Mouse (Mus musculus) heart, adult 8-10 months (tissue): ENCODE results near the gene Atp1a1. TPM values are rescaled to one million over a fixed set of nuclear protein-coding genes. Genes with fewer than 3 reads are reported as not detected.

Source experiments
- DNase-seq: peaks from one replicate; pipeline ENCODE4 v3.0.0; 2022; ENCODE audit warnings: low spot score
- total RNA-seq, 4 experiments: library from RNA; stranded (reverse); gene quantifications; 2 replicates each; pipeline ENCODE4 v1.2.4; 2022

Atp1a1 gene
- total RNA-seq: 100 to 1,000 TPM; 757 to 917 (median 814) TPM

DNA sequence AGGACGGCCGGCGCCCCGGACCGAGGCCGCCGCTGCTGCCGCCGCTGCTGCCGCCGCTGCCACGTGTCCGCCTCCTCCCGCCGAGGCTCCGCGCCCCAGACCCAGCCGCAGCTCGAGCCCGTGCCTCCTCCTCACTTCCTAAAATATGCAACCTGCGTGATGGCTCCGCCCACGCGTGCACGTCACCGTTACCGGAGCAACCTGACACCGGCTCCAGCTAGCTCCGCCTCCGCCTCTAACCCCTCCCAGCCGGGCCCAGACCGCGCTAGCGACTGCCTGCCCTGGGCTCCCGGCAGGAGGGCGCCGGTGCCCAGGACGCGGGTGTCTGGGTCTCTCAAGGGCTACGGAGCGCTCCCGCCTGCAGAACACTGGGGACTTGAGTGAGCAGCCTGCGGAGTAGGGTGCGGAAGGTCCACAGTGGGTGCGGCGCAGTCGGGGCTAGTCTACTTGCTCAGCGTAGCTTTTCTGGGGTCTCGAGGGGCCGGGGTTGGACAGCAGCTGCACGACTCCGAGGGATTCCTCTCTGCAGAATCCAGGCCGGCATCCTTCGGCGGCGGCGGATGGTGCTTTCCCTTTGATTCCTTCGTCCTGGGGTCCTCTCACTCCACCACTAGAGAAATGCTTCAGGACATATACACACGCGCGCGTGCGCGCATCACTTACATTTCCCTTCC is at the start of gene Atp1a1:
TSS of gene Atp1a1 (minus strand) at position 135 of the 674 bp plus-strand sequence.
- DNase-seq: peak; percentile 98

DNA sequence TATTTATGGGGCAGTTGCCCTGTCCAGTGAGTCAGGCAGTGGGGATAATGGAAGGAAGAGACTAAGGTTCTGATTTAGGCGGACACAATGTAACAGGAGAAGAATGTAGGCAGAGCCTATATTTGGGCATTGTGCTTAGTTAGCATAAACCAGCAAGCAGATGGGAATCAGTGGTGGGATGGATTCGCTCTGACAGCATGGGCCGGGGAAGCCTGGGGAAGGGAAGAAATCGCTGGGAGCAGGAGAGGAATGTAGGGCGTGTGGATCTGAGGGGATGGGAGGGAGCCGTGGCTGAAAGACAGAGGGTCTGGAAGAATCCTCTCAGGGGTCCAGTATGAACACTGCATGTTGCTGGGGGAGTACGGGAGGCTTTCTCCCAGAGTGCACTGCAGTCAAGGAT is 49.0 kb upstream of the Atp1a1 start:
- DNase-seq: no peak

DNA sequence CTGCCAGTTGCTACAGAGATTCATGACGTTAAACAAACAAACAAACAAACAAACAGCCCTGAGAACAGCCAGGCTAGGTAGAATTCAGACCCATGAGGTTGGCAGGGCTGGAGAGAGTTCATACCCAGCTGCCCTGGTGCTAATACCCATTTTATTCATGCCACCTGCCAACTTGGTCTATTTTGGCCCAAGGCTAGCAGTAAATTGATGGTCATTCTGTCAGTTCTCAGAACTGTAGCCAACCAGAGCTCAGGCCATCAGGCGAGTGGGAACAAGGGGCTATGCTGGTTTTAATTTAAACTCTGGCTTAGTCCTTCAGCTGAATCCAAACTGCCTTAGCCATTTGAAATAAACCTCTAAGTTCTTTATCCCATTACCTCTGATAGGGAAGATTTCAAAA is 48.5 kb upstream of the Atp1a1 start:
- DNase-seq: no peak

DNA sequence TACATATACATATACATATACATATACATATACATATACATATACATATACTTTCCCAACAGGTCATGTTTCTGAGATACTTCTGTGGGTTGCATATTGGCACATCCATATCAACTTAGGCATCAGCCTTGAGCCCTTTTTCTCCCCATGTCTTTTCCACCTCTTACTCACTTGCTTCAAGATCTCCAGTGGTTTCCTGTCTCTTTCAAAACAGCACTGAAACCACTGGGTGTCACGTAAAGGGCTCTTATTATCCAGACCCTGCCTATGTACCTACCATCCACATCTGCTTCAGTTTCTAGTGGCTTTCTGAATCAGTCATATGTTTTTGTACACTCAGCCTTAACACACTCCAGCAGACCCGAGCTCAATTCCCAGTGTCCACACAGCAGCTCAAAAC is 45.8 kb upstream of the Atp1a1 start:
- DNase-seq: no peak

DNA sequence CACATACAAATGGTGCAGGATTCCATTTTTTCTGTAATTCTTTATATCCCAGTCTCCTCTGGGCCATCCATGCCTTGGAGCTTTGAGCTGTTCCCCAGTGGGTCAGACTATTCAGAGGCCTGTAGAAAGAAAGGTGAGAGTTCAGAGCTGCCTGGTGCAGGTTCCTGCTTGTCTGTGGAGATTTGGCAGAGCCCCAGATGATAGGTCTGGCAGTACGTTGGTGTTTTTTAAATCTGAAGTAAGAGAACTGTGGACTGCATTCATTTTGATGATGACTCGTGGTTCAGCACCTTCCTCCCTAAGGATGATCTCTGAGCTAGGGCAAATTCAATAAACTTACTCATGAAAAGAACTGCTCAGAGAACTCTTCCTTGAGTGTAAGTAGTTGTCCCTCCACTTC is 44.8 kb upstream of the Atp1a1 start:
- no peak for DNase-seq

DNA sequence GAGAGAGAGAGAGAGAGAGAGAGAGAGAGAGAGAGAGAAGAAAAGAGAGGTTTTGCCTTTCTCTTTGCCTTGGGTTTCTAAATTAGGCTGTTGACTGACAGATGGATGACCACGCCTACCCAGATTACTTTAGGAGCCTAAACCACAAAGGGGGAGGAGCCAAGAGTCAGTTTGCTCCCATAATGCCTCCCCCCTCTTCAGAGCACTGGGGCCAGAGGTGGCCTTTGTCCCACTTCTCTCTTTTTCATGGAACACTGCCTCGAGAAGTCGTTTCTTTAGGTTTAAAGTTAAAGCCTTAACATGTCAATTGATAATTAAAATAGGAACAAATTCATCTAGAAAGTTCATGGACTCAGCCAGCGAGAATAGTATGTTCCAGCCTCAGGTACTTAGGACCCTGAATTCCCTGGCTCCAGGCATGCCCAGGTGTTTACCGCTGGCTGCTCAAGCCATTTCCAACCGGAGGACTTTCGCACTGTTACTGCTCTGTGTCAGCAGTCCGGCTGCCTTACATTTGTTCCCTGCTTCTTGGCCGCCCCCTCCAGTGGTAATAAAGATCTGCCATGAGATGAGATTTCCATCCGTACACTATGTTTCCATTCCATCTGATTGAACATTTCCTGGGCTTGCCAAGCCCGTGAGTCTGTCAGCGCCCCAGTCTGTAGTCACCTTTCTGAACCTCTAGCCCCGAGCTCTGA is 43.8 kb upstream of the Atp1a1 start:
- DNase-seq: no peak

DNA sequence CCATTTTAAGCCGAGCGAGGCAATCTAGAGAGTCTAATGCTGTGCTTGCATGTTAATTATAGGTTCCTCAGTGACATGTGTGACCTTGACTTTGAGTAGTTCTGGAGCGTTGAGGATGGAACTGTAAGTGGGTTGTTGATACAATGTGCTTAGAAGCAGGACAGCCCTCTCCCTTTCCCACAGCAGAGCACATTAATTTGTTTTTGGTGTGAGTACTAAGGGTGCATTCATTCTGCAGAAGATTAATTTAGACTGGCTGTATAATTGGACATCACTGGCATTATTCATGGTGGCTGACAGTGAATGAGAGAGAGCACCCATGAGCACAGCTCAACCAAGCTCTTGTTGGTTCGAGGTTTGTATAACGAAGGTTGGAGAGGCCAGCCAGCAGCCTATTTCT is 42.3 kb upstream of the Atp1a1 start:
- DNase-seq: no peak

DNA sequence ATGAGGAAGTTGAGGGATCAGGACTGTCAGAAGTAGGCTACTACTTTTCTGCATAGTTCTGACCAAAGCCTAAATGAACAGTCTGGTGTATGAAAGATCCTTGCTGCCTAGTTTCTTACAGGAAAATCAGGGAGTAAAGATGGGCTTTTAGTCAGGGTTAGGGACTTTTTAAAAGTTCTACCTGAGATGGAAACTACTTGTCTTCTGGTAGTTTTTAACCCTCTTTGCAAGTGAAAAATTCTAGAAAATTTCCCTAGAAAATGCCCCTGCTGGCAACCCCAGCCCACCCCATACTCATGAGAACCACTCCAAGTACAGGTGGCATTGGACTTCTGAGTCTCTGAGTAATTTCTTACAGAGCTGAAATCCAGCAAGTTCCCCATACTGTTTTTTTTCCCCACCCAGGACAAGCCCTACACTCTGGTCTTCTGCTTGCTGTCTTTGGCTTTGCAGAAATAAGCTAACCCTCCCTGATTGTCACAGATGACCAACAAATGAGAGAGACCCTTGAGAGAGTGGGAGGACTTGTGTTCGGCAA is 41.2 kb upstream of the Atp1a1 start:
- no peak for DNase-seq

DNA sequence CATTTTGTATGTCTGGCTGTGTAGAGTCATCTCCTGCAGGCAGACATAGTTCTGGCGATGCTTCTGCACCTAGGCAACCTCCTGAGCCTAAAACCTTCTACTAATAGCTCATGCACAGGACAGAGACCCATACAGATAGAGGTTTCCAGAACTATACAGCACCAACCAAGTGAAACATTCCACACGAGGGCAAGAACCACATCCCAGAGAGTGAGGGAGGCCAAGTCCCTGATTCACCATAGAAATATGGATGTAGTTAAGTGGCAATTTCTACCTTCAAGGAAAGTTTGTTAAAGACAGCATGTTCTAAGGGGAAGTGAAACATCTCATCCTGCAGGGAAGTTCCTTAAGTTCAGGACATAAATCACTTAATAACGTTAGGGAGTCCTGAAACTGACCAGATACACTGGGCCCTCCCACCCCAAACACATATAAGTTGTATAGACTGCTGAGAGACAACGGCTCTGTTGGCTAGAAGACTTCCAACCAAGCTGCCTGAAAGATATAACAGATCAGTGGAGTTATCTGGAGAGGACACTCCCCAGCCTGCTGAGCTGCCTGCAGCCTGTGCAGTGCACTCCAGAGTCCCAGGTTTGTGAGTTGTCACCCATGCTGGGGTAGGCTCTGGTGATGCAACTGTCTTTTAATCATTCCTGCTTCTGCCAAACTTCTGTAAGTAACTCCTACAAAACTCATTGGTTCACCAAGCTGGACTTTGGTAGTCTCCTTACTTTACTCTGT is 39.7 kb upstream of the Atp1a1 start:
- DNase-seq: no peak

DNA sequence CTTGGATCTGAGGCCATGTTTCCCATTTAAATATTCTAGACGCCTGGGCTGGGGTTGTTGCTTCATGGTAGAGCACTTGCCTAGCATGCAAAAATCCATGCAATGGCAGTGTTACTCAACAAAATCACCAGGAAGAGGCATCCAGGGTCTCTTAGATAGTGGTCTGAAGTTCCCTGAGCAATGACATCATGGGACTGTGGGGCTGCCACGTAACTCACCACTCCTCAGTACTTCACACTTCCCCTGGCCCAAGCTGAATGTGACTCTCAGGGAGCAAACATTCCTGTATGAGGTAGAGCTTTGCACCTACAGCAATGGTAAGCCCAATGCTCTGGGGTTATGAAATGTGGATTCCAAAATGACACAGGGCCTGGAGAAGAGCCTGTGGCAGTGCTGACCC is 38.8 kb upstream of the Atp1a1 start:
- no peak for DNase-seq

DNA sequence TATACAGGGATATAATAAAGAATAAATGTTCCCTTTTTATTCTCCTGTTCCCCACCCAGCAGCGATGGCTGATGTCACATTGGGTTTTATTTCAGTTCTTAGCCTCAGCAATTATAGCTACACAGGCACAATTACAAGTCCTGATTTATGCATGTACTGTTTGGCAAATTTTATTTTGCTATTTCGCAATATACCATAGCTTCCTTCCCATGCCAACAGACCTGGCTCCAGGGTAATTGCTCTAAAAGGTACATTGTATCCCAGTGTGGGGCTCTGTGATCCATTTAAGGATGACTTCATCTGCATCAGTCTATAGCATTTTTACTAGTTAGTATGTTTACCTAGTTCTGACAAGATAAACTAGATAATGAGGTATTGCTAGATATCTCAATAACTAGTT is 33.7 kb upstream of the Atp1a1 start:
- DNase-seq: no peak

DNA sequence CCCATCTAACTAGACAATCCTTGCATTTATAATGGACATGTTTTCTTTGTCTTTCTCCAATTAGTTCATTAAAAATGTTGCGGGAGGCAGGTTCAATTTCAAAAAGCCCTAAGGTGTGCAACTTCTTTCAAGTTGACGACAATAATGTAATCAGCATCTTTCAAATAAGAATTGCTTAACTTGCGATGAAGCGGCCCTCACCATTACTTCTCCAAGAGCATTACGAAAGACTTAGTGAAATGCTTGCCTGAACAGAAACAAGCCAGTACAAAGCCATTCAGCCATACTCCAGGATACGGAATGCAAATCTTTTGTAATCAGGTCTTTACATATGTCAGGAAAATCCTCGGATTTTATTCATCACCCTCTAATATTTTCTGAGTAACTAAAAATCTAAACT is 32.0 kb upstream of the Atp1a1 start:
- DNase-seq: no peak

DNA sequence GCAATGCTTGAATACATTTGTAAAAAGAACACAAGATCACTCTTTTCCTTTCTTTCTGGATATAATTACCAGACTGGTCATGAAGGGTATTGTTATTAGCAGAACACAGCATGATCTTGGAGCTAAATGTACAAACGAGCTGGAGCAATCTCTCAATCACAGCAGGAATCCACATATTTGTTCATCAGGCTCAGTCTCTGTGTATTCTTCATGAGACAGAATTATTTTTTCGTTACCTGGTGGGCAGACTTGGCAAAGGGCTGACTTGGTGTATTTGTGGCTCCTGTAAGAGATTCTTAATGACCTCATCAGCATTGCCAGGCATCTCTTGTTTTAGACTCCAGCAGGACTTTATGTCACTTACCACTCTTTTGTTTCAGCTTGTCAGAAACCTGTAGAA is 31.6 kb upstream of the Atp1a1 start:
- no peak for DNase-seq

DNA sequence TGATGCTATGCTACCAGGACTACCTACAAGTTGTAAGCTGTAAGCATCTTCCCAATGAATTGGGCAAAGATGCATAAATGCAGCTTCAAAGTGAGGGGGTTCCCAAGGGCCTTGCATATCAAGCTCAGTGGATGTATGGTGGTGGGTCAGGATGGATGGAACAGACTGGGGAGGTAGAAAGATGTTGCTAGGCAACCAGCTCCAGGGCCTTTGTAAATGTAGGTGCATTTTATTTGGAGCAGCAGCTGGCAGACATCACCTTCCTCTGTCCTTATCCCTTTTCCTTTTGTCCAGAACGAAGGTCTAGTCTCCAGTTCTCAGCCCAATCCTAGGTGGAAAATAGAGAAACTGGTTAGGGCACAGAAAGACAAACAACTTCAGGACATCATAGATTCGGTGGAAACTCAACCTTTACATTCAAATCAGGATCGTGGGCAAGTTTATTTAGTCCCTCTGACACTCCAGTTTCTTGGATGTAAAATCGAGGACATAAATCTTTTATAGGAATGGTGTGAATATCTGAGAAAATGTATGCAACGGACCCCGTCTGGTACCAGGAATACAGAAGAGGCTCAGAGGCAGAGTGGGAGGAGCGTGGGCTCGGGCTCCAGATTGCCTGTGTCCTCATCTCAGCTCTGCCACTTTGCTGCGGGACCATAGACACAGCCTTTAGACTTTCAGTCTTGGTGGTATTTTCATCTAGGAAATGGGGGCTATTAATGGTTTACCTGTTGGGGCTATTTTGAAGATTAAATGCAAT is 29.8 kb upstream of the Atp1a1 start:
- DNase-seq: no peak

DNA sequence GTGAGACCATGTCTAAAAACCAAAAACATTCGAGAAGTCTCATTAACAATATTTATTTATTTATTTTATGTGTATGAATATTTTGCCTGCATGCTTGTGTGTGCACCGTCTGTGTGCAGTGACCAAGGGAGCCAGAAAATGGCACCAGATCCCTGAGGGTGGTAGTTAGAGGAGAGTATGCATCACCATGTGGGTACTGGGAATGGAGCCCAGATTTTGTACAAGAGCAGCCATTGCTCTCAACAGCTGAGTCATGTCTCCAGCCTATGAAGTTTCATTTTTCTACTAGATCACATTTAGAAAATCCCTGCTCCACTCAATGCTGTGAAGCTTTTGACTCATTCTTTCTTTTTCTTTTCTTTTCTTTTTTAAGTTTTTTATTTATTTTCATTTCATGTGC is 23.8 kb upstream of the Atp1a1 start:
- no peak for DNase-seq

DNA sequence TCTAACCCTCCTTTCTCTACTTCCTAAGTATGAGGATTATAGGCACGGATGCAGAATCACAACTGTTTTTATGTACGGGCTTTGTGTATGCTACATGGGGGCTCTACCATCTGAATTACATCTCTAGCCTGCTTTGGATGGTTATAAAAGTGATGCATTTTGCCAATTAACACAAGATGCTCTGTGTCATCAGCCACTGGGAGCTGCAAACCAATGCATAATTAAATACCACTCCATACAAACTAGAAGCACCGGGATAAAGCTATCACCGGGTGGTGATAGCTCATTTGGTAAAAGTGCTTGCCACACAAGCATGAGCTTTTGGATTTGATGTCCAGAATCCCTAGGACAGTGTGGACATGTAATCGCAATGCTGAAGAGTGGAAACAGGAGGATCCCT is 19.8 kb upstream of the Atp1a1 start:
- no peak for DNase-seq

DNA sequence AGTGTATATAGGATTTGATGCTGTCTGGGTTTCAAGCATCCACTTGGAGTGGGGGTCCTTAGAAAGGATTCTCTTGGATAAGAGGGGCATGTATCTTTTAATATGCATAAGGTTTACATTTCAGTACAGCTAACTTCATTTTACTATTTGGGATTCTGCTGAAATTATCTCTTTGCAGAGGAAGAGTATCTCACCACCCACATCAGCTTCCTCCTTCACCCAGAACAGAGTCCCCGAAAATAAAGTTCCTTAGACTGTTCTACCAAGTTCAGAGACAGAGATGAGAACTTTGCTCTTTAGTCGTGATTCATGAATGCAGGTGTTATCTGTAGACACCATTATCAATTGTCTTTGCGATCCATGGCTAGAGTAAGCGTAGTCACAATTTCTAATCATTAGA is 14.5 kb upstream of the Atp1a1 start:
- DNase-seq: no peak

DNA sequence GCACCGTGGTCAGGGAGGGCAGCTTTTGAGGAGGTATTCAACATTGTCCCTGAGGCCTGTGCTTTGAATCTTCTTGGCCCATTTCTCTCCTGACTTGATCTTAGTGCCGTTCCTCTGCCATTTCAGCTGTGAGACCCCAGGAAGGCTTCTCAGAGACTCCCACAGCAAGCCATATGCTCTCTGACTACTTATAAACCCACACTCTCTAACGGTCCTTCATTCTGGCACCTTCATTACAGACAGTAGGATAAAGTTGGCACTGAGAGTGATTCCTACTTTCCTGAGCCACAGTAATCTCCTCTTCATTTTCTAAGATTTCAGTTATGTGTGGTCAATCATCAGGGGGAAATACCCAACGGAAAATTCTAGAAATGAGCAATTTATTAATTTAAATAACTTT is 14.0 kb upstream of the Atp1a1 start:
- DNase-seq: no peak

DNA sequence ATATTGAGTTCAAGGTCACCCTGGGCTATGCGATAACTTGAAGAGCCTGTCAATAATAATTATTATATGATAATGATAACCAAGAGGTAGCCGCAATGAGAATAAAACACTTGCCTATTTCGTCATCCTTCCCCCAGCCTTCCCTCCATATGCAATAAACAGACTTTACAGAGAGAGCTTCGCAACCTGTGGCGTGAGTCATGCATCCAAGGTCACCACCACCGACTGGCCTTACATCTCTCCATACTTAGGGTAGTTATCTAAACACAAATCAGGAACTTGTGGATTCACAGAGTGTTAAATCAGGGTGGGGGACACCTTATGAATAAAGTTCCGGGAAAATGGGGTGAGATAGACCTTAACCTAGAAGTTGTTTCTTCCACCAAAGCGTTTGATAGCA is 13.0 kb upstream of the Atp1a1 start:
- no peak for DNase-seq

DNA sequence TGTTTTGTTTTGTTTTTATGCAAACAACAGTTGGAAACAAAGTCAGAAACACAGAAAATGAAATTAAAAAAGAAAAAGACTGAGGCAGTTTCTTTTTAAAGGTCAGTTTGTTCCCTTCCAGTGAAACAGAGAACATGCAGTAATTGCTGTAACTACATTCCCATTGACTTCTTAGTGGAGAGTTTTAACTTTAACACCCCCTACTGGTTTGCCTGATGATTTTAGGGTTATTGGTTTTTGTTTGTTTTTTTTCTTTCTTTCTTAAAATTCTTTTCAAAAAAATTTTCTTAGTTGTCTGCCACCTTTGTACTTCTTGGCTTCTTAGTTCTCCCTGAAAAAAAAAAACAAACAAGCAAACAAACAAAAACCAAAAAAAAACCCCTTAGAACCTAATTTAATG is 12.5 kb upstream of the Atp1a1 start:
- DNase-seq: no peak

DNA sequence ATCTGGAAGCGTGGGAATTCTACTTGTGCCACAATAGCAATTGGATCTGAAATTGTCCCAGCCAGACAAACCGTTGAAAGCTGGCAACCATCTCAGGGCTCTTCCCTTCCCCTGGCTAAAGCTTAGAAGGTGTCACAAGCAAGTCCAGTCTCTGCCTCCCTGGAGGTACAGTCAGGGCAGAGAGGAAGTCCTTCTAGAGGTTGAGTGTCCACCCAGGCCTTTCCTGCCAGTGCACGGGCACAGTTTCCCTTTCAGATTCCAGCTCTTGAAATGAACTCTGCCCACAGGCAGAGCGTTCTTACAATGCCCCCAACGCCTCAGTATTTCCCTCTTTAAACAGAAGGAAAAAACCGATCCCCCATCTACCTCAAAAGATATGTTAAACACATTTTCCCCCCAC is 11.4 kb upstream of the Atp1a1 start:
- DNase-seq: no peak
